Mouse (Mus musculus): ENCODE measurements around the gene Cacna2d4. TPM values are rescaled to one million over a fixed set of nuclear protein-coding genes. Genes with fewer than 3 reads are reported as not detected.

The Cacna2d4 gene
- total and polyA plus RNA-seq, 3 experiments, result 0.33 TPM; not detected in 2

DNA sequence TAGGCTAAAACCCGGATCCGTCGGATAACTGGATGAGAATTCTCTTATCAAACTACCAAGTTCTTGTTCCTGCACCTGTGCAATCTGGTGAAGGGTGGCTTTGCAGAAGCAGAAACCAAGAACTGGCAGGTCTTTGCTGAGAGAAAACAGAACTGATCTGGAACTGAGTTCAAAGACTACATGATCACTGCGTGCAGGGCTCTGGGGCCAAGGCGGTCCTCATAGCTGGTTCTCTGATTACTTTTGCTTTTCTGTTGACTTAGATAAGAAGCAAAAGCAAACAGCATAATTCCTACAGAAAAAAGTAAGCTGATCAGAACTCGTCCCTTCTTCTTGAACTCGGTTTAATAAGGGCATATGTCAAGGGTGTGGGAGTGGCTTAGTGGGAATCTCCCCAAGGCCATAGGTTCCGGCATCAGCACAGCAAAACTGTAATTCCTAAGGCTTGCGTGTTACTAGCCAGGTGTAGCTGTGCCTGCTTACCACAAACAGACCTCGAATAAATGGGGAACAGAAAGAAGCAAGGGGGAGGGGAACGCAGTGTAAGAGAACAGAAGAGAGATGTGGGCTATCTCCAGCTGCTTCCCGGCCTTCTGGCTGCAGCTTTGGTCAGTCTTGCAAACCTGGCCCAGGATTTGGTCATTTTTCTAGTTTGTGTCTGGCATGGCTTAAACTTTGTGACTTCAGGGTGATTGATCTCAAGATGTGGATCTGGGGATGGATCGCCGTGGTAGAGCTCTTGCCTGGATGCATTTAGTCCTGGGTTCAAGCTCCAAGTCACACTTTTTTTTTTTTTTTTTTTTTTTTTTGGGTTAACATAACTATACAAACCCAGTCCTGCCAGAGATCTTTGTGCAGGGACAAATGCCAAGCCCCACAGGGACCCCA, 159.3 kb downstream of the Cacna2d4 start:
- no peak overlapping the region for H3K4me3 ChIP-seq (ENCODE audit: low read depth, low read length)
- no peaks in the 10 kb centered on the region for H3K36me3 ChIP-seq (replicated peaks)
- ATAC-seq (ENCODE audit: extremely low read depth, insufficient number of reproducible peaks, low FRiP score, poor library complexity, severe bottlenecking) (peak; percentile 66), DNase-seq (ENCODE audit: low spot score) (no peak)
- H3K9me3 ChIP-seq (replicated peaks), result no peaks in the 10 kb centered on the region
- TF ChIP-seq GATA2 (IDR thresholded peaks at IDR 0.05; ENCODE audit: borderline replicate concordance, low read depth, low read length) (no peak), GATA1 (IDR thresholded peaks at IDR 0.05; ENCODE audit: borderline replicate concordance, low read length) (no peak), CTCF (IDR thresholded peaks at IDR 0.05; ENCODE audit: low read depth, low read length) (no peak), POLR2AphosphoS5 (IDR thresholded peaks at IDR 0.05; ENCODE audit: insufficient replicate concordance, low read depth, low read length) (no peak), TAL1 (conservative IDR thresholded peaks at IDR 0.05; ENCODE audit: low read depth, low read length) (no peak)
- H3K27me3 ChIP-seq (ENCODE audit: insufficient read depth, low read length), result peaks cover 5% of the 10 kb centered on the region; the same call in 1 of the 2 replicates
- peaks cover 13% of the 10 kb centered on the region for H3K4me1 ChIP-seq (ENCODE audit: insufficient read depth, low read depth, low read length)

DNA sequence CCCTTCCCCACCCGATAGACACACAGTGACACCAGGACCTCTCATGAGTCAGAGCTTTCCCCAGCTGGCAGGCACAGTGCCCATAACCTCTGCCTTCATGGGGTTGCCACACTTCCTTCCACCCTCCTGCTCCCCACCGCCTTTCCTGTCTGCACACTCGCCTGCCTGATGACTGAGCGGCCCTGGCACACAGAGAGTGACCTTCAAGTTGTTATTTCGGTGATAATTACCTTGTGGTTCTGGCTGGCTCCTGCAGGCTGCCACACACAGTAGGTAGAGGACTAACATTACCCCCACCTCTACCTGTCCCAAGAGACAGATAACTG, 159.9 kb downstream of the Cacna2d4 start:
- ATAC-seq (ENCODE audit: extremely low read depth, insufficient number of reproducible peaks, low FRiP score, poor library complexity, severe bottlenecking) (no peak; the same call in 1 of the 2 replicates), DNase-seq (ENCODE audit: low spot score) (no peak)
- Histone ChIP-seq H3K4me3 (ENCODE audit: low read depth, low read length) (no peak overlapping the region), H3K4me1 (ENCODE audit: insufficient read depth, low read depth, low read length) (peaks cover 13% of the 10 kb centered on the region), H3K9me3 (replicated peaks) (no peaks in the 10 kb centered on the region), H3K36me3 (replicated peaks) (no peaks in the 10 kb centered on the region), H3K27me3 (ENCODE audit: insufficient read depth, low read length) (peaks cover 5% of the 10 kb centered on the region; the same call in 1 of the 2 replicates)
- TF ChIP-seq GATA1 (IDR thresholded peaks at IDR 0.05; ENCODE audit: borderline replicate concordance, low read length), result no peak
- no peak for TF ChIP-seq GATA2 (IDR thresholded peaks at IDR 0.05; ENCODE audit: borderline replicate concordance, low read depth, low read length)

DNA sequence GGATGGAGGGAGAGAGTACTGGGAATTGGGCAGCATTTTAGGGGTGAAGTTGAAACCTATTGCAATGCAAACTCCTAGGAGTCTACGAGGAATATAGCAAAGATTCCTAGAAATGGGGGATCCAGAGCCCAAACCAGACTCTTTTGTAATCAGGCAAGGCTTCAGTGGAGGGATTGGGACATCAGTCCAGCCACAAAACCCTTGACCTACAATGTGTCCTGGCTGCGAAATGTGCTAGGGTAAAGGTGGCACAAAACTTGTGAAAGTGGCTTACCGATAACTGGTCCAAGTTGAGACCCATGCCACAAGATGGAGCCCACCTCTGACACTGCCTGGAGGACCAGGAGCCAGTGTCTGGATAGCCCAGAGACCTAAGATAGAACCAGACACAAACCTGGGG, 163.0 kb downstream of the Cacna2d4 start:
- peaks cover 9% of the 10 kb centered on the region; the same call in 1 of the 2 replicates for H3K27me3 ChIP-seq (ENCODE audit: insufficient read depth, low read length)
- H3K4me1 ChIP-seq (ENCODE audit: insufficient read depth, low read depth, low read length), result peaks cover 25% of the 10 kb centered on the region
- ATAC-seq (ENCODE audit: extremely low read depth, insufficient number of reproducible peaks, low FRiP score, poor library complexity, severe bottlenecking) (no peak), DNase-seq (ENCODE audit: low spot score) (no peak)
- H3K36me3 ChIP-seq (replicated peaks), result no peaks in the 10 kb centered on the region
- no peaks in the 10 kb centered on the region for H3K9me3 ChIP-seq (replicated peaks)
- no peak for TF ChIP-seq POLR2AphosphoS5 (IDR thresholded peaks at IDR 0.05; ENCODE audit: insufficient replicate concordance, low read depth, low read length)
- TF ChIP-seq GATA2 (IDR thresholded peaks at IDR 0.05; ENCODE audit: borderline replicate concordance, low read depth, low read length), result no peak
- TF ChIP-seq TAL1 (conservative IDR thresholded peaks at IDR 0.05; ENCODE audit: low read depth, low read length), result no peak
- TF ChIP-seq GATA1 (IDR thresholded peaks at IDR 0.05; ENCODE audit: borderline replicate concordance, low read length), result no peak
- no peak for TF ChIP-seq CTCF (IDR thresholded peaks at IDR 0.05; ENCODE audit: low read depth, low read length)
- no peak overlapping the region for H3K4me3 ChIP-seq (ENCODE audit: low read depth, low read length)

DNA sequence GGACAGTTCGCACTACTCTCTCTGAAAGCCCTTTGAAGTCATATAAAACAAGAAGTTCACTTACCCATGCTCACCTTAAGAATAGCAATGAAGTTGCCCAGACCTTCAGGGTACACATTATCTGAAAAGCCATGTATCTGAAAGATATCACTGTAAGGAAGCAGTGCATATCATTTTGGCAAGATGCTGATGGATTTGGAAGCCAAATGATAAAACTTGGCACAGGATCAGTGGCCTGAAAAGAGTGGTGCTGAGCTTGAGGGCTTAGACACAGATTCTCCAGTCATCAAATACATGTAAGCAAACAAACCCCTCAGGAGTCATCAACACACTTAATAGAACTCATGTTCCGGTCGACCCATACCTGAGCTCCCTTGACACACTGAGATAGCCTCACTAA, 164.3 kb downstream of the Cacna2d4 start:
- TF ChIP-seq POLR2AphosphoS5 (IDR thresholded peaks at IDR 0.05; ENCODE audit: insufficient replicate concordance, low read depth, low read length) (no peak), TAL1 (conservative IDR thresholded peaks at IDR 0.05; ENCODE audit: low read depth, low read length) (no peak), CTCF (IDR thresholded peaks at IDR 0.05; ENCODE audit: low read depth, low read length) (no peak), GATA1 (IDR thresholded peaks at IDR 0.05; ENCODE audit: borderline replicate concordance, low read length) (no peak), GATA2 (IDR thresholded peaks at IDR 0.05; ENCODE audit: borderline replicate concordance, low read depth, low read length) (no peak)
- no peak overlapping the region for H3K4me3 ChIP-seq (ENCODE audit: low read depth, low read length)
- H3K9me3 ChIP-seq (replicated peaks), result no peaks in the 10 kb centered on the region
- H3K36me3 ChIP-seq (replicated peaks), result no peaks in the 10 kb centered on the region
- H3K27me3 ChIP-seq (ENCODE audit: insufficient read depth, low read length), result peaks cover 12% of the 10 kb centered on the region; the same call in 1 of the 2 replicates
- DNase-seq (ENCODE audit: low spot score) (no peak), ATAC-seq (ENCODE audit: extremely low read depth, insufficient number of reproducible peaks, low FRiP score, poor library complexity, severe bottlenecking) (no peak)
- H3K4me1 ChIP-seq (ENCODE audit: insufficient read depth, low read depth, low read length), result peaks cover 19% of the 10 kb centered on the region

DNA sequence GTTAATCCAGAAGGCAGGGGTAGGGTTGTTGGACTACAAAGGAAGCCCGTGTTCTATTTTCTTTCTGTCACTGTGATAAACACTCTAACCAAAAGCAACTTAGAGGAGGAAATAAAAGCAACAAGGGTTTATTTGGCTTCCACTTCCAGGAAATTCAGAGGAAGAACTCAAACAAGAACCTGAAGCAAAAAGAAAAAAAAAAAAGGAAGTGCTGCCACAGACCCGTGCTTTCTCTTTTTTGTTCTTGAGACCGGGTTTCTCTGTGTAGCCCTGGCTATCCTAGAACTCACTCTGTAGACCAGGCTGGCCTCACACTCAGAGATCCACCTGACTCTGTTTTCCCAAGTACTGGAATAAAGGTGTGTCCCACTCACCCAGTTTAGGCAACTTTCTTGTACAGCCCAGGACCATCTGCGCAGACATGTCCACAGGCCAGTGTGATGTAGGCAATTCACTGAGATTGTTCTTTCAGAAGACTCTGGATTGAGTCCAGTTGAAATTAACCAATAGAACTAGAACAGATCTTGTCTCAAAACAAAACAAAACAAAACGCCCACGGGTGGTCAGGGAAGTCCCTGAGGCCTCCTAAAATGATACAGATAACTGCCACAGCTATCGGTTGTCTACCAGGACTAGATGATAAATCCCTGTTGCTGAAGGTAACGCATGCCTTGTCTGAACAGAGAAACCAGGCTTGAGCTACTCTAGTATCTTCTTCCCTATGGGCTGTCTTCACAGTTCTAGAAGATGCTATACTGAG, 165.4 kb downstream of the Cacna2d4 start:
- Histone ChIP-seq H3K9me3 (replicated peaks) (no peaks in the 10 kb centered on the region), H3K36me3 (replicated peaks) (no peaks in the 10 kb centered on the region), H3K4me3 (ENCODE audit: low read depth, low read length) (no peak overlapping the region), H3K27me3 (ENCODE audit: insufficient read depth, low read length) (peaks cover 18% of the 10 kb centered on the region; the same call in 1 of the 2 replicates), H3K4me1 (ENCODE audit: insufficient read depth, low read depth, low read length) (peaks cover 12% of the 10 kb centered on the region)
- ATAC-seq (ENCODE audit: extremely low read depth, insufficient number of reproducible peaks, low FRiP score, poor library complexity, severe bottlenecking), result peak; percentile 8; the same call in 1 of the 2 replicates
- DNase-seq (ENCODE audit: low spot score), result no peak
- no peak for TF ChIP-seq POLR2AphosphoS5 (IDR thresholded peaks at IDR 0.05; ENCODE audit: insufficient replicate concordance, low read depth, low read length)
- no peak for TF ChIP-seq GATA2 (IDR thresholded peaks at IDR 0.05; ENCODE audit: borderline replicate concordance, low read depth, low read length)
- TF ChIP-seq GATA1 (IDR thresholded peaks at IDR 0.05; ENCODE audit: borderline replicate concordance, low read length), result no peak
- no peak for TF ChIP-seq CTCF (IDR thresholded peaks at IDR 0.05; ENCODE audit: low read depth, low read length)
- TF ChIP-seq TAL1 (conservative IDR thresholded peaks at IDR 0.05; ENCODE audit: low read depth, low read length), result no peak

Other genes with a start within 250 kb of the Cacna2d4 start
- 18.2 and 22.5 TPM in 2 replicates for gene Dcp1b, start 61.3 kb upstream of the Cacna2d4 start, total RNA-seq (2014; fragmentation: Nextera tagmentation)
- 7.6 and 7.9 TPM in 2 replicates for gene Dcp1b, start 61.3 kb upstream of the Cacna2d4 start, total RNA-seq (2017)
- gene Dcp1b, start 61.3 kb upstream of the Cacna2d4 start, polyA plus RNA-seq (2012), result 14.0 and 15.0 TPM in 2 replicates
- gene Cacna1c, start 40.1 kb upstream of the Cacna2d4 start, total RNA-seq (2014; fragmentation: Nextera tagmentation), result not detected in 2 replicates
- 0.11 and 0.12 TPM in 2 replicates for gene Cacna1c, start 40.1 kb upstream of the Cacna2d4 start, total RNA-seq (2017)
- not detected in 2 replicates for gene Cacna1c, start 40.1 kb upstream of the Cacna2d4 start, polyA plus RNA-seq (2012)
- gene Lrtm2, start 94.2 kb downstream of the Cacna2d4 start, total RNA-seq (2014; fragmentation: Nextera tagmentation), result not detected in 2 replicates
- gene Lrtm2, start 94.2 kb downstream of the Cacna2d4 start, total RNA-seq (2017), result 0.11 TPM in 1 of 2 replicates, not detected in the other
- gene Lrtm2, start 94.2 kb downstream of the Cacna2d4 start, polyA plus RNA-seq (2012), result not detected in 2 replicates
- 91.1 and 97.8 TPM in 2 replicates for gene Adipor2, start 181.2 kb downstream of the Cacna2d4 start, total RNA-seq (2014; fragmentation: Nextera tagmentation)
- gene Adipor2, start 181.2 kb downstream of the Cacna2d4 start, total RNA-seq (2017), result 128 and 129 TPM in 2 replicates
- gene Adipor2, start 181.2 kb downstream of the Cacna2d4 start, polyA plus RNA-seq (2012), result 28.2 and 28.5 TPM in 2 replicates
- gene Fbxl14, start 243.1 kb downstream of the Cacna2d4 start, total RNA-seq (2014; fragmentation: Nextera tagmentation), result 69.2 and 81.1 TPM in 2 replicates
- 48.6 and 50.8 TPM in 2 replicates for gene Fbxl14, start 243.1 kb downstream of the Cacna2d4 start, total RNA-seq (2017)
- gene Fbxl14, start 243.1 kb downstream of the Cacna2d4 start, polyA plus RNA-seq (2012), result 71.3 and 74.2 TPM in 2 replicates

Measured in G1E (cell line).